Mouse (Mus musculus): ENCODE results near the gene Gm21985. TPM values are rescaled to one million over a fixed set of nuclear protein-coding genes. Genes with fewer than 3 reads are reported as not detected.
A peak's percentile ranks its signal among the peaks of the same experiment; 100 is the strongest.

The Gm21985 gene
- total and polyA plus RNA-seq, 3 experiments: 0.42 to 1.1 TPM; not detected in 1

DNA sequence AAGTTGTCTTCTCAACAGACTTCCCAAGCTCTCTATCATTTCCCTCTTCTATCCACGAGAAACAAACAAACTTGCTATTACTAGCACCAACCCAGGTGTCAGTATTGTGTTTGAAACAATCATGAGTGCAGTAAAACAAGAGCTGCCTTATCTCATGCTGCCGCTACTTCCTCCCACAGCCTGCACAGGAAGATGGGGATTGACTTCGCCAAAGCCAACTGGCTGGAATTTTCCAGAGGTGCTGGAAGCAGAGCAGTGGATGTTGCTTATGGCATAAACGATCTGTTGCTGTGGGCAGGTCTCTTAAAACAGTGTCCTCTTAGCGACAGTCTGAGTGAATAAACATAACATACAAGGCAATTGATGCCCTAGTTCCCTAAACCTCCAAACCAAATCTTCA, 108.5 kb downstream of the Gm21985 start:
- intact Hi-C loops (cut with DNase I): no loop called here
- WGBS: 20% methylated on average over 5 of the region's 5 CpGs
- peak overlapping the region; percentile 67 for H3K27ac ChIP-seq
- H3K27me3 ChIP-seq (ENCODE audit: control insufficient read depth, insufficient read depth, low read length): no peaks in the 10 kb centered on the region
- peak; percentile 34 to 57 for DNase-seq
- no peak overlapping the region for H3K9ac ChIP-seq (ENCODE audit: low read depth, low read length)
- TF ChIP-seq CTCF (IDR thresholded peaks at IDR 0.05) (peak; percentile 34), EP300 (IDR thresholded peaks at IDR 0.05; ENCODE audit: insufficient read depth, low read depth, low read length) (peak; percentile 87), POLR2A (IDR thresholded peaks at IDR 0.05; ENCODE audit: insufficient read depth, low read depth, low read length) (peak; percentile 53; the same call in 1 of the 2 replicates)
- H3K79me2 ChIP-seq (replicated peaks; ENCODE audit: control insufficient read depth, insufficient read depth, low read length): no peaks in the 10 kb centered on the region
- no peaks in the 10 kb centered on the region for H3K36me3 ChIP-seq (ENCODE audit: control insufficient read depth, insufficient read depth, low read length)
- no peak overlapping the region for H3K4me3 ChIP-seq
- peaks cover 1% of the 10 kb centered on the region; the same call in 1 of the 2 replicates for H3K4me1 ChIP-seq (ENCODE audit: control insufficient read depth, insufficient read depth, low read length)

- under 1% methylated on average over 72 of the region's 72 CpGs for WGBS
- peak within 1 kb of the TSS; percentile 74 for H3K4me3 ChIP-seq
- no peaks in the 10 kb centered on the region for H3K27me3 ChIP-seq (ENCODE audit: control insufficient read depth, insufficient read depth, low read length)
- intact Hi-C loops (cut with DNase I): loop anchor here (1.0 to 2.0 kb wide), 2 partner anchors 76 to 102 kb away; partner anchors contain the start of gene Emc7
- peak; percentile 29; the same call in 1 of the 2 replicates for TF ChIP-seq POLR2A (IDR thresholded peaks at IDR 0.05; ENCODE audit: insufficient read depth, low read depth, low read length)
- TF ChIP-seq CTCF (IDR thresholded peaks at IDR 0.05): peak; percentile 99
- TF ChIP-seq EP300 (IDR thresholded peaks at IDR 0.05; ENCODE audit: insufficient read depth, low read depth, low read length): peak; percentile 79
- H3K4me1 ChIP-seq (ENCODE audit: control insufficient read depth, insufficient read depth, low read length): peaks cover 3% of the 10 kb centered on the region
- H3K36me3 ChIP-seq (ENCODE audit: control insufficient read depth, insufficient read depth, low read length): peaks cover 8% of the 10 kb centered on the region
- peaks cover 3% of the 10 kb centered on the region; the same call in 1 of the 2 replicates for H3K79me2 ChIP-seq (replicated peaks; ENCODE audit: control insufficient read depth, insufficient read depth, low read length)
- peak within 1 kb of the TSS; percentile 96 for H3K9ac ChIP-seq (ENCODE audit: low read depth, low read length)
- peak within 1 kb of the TSS; percentile 71 for H3K27ac ChIP-seq
- DNase-seq: peak; percentile 95 to 97
Measured at GRCm38 (mm10) chr2:112378973-112379898, 113.1 kb downstream of the Gm21985 start, which contains the start of gene Katnbl1. Gene Katnbl1 (plus strand): TSS chr2:112379211.

DNA sequence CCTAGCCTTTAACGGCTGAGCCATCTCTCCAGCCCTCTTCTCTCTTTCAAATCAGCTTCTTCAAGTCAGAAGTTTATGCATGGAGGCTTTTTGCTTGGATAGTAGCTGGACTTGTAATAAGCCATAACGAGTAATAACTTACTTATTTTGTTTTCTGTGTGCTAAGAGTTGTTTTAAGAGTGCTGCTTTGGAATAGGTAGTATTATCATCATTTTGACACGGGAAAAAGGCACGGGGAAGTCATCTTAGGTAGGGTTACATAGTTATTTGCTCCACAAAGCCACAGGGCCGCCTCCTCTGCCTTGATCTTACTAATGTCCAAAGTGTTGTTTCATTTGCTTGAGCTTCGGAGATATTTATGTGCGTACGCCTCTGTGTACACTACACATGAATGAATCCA, 114.0 kb downstream of the Gm21985 start:
- Histone ChIP-seq H3K27ac (no peak overlapping the region; the same call in 1 of the 2 replicates), H3K79me2 (replicated peaks; ENCODE audit: control insufficient read depth, insufficient read depth, low read length) (peaks cover 3% of the 10 kb centered on the region; the same call in 1 of the 2 replicates), H3K9ac (ENCODE audit: low read depth, low read length) (no peak overlapping the region; the same call in 1 of the 2 replicates), H3K36me3 (ENCODE audit: control insufficient read depth, insufficient read depth, low read length) (peaks cover 8% of the 10 kb centered on the region), H3K27me3 (ENCODE audit: control insufficient read depth, insufficient read depth, low read length) (no peaks in the 10 kb centered on the region), H3K4me3 (peak overlapping the region; percentile 74), H3K4me1 (ENCODE audit: control insufficient read depth, insufficient read depth, low read length) (peaks cover 2% of the 10 kb centered on the region)
- DNase-seq: no peak
- WGBS: 30% methylated on average over 8 of the region's 8 CpGs
- no peak for TF ChIP-seq EP300 (IDR thresholded peaks at IDR 0.05; ENCODE audit: insufficient read depth, low read depth, low read length)
- no peak for TF ChIP-seq POLR2A (IDR thresholded peaks at IDR 0.05; ENCODE audit: insufficient read depth, low read depth, low read length)
- no peak for TF ChIP-seq CTCF (IDR thresholded peaks at IDR 0.05)
- intact Hi-C loops (cut with DNase I): no loop called here

DNA sequence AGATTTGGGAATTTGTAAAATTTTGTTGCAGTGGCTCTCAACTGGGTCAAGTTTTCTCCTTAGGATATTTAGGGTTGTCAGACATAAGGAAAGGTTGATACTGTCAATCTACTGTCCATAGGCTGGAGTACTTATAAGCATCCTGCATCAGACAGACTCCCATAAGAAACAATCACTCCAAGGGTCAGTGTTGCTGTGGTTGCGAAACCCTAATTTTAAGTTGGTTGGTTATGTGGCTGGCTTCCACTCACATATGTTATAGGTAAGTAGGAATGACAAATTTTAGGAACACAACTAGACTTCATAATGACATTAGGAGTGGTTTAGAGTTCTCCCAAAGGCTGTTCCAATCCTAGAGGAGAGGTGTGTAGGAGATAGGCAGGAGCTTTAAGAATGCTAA, 115.1 kb downstream of the Gm21985 start:
- peaks cover 8% of the 10 kb centered on the region for H3K36me3 ChIP-seq (ENCODE audit: control insufficient read depth, insufficient read depth, low read length)
- DNase-seq: no peak
- TF ChIP-seq CTCF (IDR thresholded peaks at IDR 0.05) (no peak), EP300 (IDR thresholded peaks at IDR 0.05; ENCODE audit: insufficient read depth, low read depth, low read length) (no peak), POLR2A (IDR thresholded peaks at IDR 0.05; ENCODE audit: insufficient read depth, low read depth, low read length) (no peak)
- peaks cover 3% of the 10 kb centered on the region for H3K4me1 ChIP-seq (ENCODE audit: control insufficient read depth, insufficient read depth, low read length)
- intact Hi-C loops (cut with DNase I): no loop called here
- H3K27me3 ChIP-seq (ENCODE audit: control insufficient read depth, insufficient read depth, low read length): no peaks in the 10 kb centered on the region
- no peak overlapping the region for H3K9ac ChIP-seq (ENCODE audit: low read depth, low read length)
- H3K79me2 ChIP-seq (replicated peaks; ENCODE audit: control insufficient read depth, insufficient read depth, low read length): peaks cover 5% of the 10 kb centered on the region
- 98% methylated on average over 1 of the region's 1 CpGs for WGBS
- no peak overlapping the region for H3K4me3 ChIP-seq
- H3K27ac ChIP-seq: no peak overlapping the region

- TF ChIP-seq EP300 (IDR thresholded peaks at IDR 0.05; ENCODE audit: insufficient read depth, low read depth, low read length) (no peak), POLR2A (IDR thresholded peaks at IDR 0.05; ENCODE audit: insufficient read depth, low read depth, low read length) (no peak), CTCF (IDR thresholded peaks at IDR 0.05) (no peak)
- no peak overlapping the region for H3K4me3 ChIP-seq
- no peak overlapping the region for H3K9ac ChIP-seq (ENCODE audit: low read depth, low read length)
- H3K36me3 ChIP-seq (ENCODE audit: control insufficient read depth, insufficient read depth, low read length): no peaks in the 10 kb centered on the region; the same call in 1 of the 2 replicates
- no peaks in the 10 kb centered on the region for H3K27me3 ChIP-seq (ENCODE audit: control insufficient read depth, insufficient read depth, low read length)
- WGBS: 86% methylated on average over 5 of the region's 5 CpGs
- H3K4me1 ChIP-seq (ENCODE audit: control insufficient read depth, insufficient read depth, low read length): peaks cover 1% of the 10 kb centered on the region; the same call in 1 of the 2 replicates
- intact Hi-C loops (cut with DNase I): no loop called here
- H3K27ac ChIP-seq: no peak overlapping the region
- no peak for DNase-seq
- peaks cover 4% of the 10 kb centered on the region for H3K79me2 ChIP-seq (replicated peaks; ENCODE audit: control insufficient read depth, insufficient read depth, low read length)
Measured at GRCm38 (mm10) chr2:112390843-112391242, 124.7 kb downstream of the Gm21985 start.

Data from heart, adult 2 months (tissue).